ENCODE assay signal across 8 mouse cellular contexts in the genomic region with DNA sequence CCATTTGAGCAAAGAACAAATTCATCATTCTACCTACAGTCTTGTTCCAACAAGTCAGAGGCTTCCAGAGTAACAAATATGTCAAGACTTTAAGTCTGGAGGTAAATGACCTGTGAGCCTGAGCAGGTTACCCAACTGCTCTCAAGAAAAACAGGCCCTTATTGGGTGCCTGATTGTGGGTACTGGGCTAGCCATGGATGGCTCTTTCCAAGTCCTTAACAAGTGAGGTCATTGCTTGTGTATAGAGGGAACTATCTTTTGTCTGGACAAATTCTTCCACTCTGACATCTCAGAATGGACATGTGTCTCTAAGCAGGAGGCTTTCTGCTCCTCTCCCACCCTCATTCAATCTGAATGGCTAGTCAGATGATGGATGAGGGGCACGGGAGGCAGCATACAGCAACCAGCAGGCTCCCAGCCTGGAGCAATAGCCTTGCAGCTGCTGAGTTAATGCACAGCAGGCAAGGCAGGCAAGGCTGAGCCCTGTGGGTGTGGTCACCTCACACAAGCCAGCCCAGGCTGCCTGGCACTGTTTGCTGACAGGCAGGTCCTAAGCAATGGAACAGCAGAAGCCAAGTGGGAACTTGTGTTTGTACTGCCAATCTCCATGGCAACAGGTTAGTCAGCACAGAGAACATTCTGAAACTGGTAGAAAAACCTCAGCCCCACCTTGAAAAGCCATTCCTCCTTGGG. TPM values are rescaled to one million over a fixed set of nuclear protein-coding genes. Genes with fewer than 3 reads are reported as not detected.
DNase-seq lines count a peak whose midpoint lies in the region; ATAC-seq and TF ChIP-seq lines count a peak whose summit lies in the region.

No protein-coding gene starts in this region.

- intact Hi-C loops in gastrocnemius, postnatal 36 days (cut with DNase I), result no loop called here
- intact Hi-C loops in left cerebral cortex, postnatal 10 days (cut with DNase I), result no loop called here

- no peak for TF ChIP-seq CTCF in intestine, postnatal 0 days (IDR thresholded peaks at IDR 0.05; ENCODE audit: low read depth)

- ATAC-seq in intestine, postnatal 0 days, result peak; percentile 97
- ATAC-seq in stomach, embryonic 16.5 days (ENCODE audit: insufficient read depth, low FRiP score), result peak; percentile 99

- H3K27ac ChIP-seq in intestine, postnatal 0 days (ENCODE audit: low read depth, low read length), result no peak overlapping the region
- peak overlapping the region; percentile 57; the same call in 1 of the 2 replicates for H3K27ac ChIP-seq in midbrain, embryonic 10.5 days (replicated peaks)
- H3K27ac ChIP-seq in stomach, embryonic 16.5 days (ENCODE audit: low read length), result peak overlapping the region; percentile 91

- no peaks in the 10 kb centered on the region for H3K4me1 ChIP-seq in intestine, postnatal 0 days (replicated peaks; ENCODE audit: control insufficient read depth, insufficient read depth, low read length)
- peaks cover 11% of the 10 kb centered on the region for H3K4me1 ChIP-seq in midbrain, embryonic 10.5 days
- peaks cover 15% of the 10 kb centered on the region for H3K4me1 ChIP-seq in stomach, embryonic 16.5 days (ENCODE audit: control insufficient read depth, insufficient read depth, low read length)

- no peak overlapping the region for H3K9ac ChIP-seq in intestine, postnatal 0 days (ENCODE audit: low read depth, low read length)
- H3K9ac ChIP-seq in stomach, embryonic 16.5 days (ENCODE audit: low read length), result no peak overlapping the region

- no peak overlapping the region for H3K4me3 ChIP-seq in intestine, postnatal 0 days (ENCODE audit: low read depth, low read length)
- no peak overlapping the region for H3K4me3 ChIP-seq in midbrain, embryonic 10.5 days
- no peak overlapping the region for H3K4me3 ChIP-seq in stomach, embryonic 16.5 days (replicated peaks; ENCODE audit: low read length)

- H3K9me3 ChIP-seq in intestine, postnatal 0 days (ENCODE audit: control insufficient read depth), result no peaks in the 10 kb centered on the region
- H3K9me3 ChIP-seq in midbrain, embryonic 10.5 days (replicated peaks), result no peaks in the 10 kb centered on the region
- no peaks in the 10 kb centered on the region for H3K9me3 ChIP-seq in stomach, embryonic 16.5 days (replicated peaks; ENCODE audit: control insufficient read depth, low read length)

- DNase-seq in NIH3T3 (ENCODE audit: low read depth), result peak; percentile 99
- DNase-seq in embryo, embryonic 11.5 days (ENCODE audit: low read depth, low spot score), result peak; percentile 51
- DNase-seq in gastrocnemius, postnatal 36 days, result peak; percentile 45 to 71
- peak; percentile 77 to 80 for DNase-seq in left cerebral cortex, postnatal 10 days (ENCODE audit: extremely low spot score in 1 of 2, low spot score in 2 of 2)
- peak; percentile 46 for DNase-seq in midbrain, embryonic 10.5 days (ENCODE audit: low spot score)
- no peak for DNase-seq in thymus, postnatal 25 days

- no peak overlapping the region for H3K4me2 ChIP-seq in intestine, postnatal 0 days (replicated peaks; ENCODE audit: low read depth)
- H3K4me2 ChIP-seq in stomach, embryonic 16.5 days (ENCODE audit: low read depth, low read length), result peak overlapping the region; percentile 29

- H3K36me3 ChIP-seq in intestine, postnatal 0 days (ENCODE audit: control insufficient read depth, insufficient read depth), result no peaks in the 10 kb centered on the region
- H3K36me3 ChIP-seq in midbrain, embryonic 10.5 days, result no peaks in the 10 kb centered on the region
- no peaks in the 10 kb centered on the region for H3K36me3 ChIP-seq in stomach, embryonic 16.5 days (ENCODE audit: control insufficient read depth, insufficient read depth, low read length)

- H3K27me3 ChIP-seq in intestine, postnatal 0 days (replicated peaks; ENCODE audit: control insufficient read depth, insufficient read depth, low read length), result no peaks in the 10 kb centered on the region; the same call in 1 of the 2 replicates
- H3K27me3 ChIP-seq in midbrain, embryonic 10.5 days (ENCODE audit: low read depth, poor library complexity, severe bottlenecking), result no peaks in the 10 kb centered on the region
- H3K27me3 ChIP-seq in stomach, embryonic 16.5 days (ENCODE audit: control insufficient read depth, insufficient read depth, low read length), result no peaks in the 10 kb centered on the region

- WGBS in intestine, postnatal 0 days, result 3% methylated on average over 1 of the region's 1 CpGs
- 6% methylated on average over 1 of the region's 1 CpGs for WGBS in midbrain, embryonic 10.5 days
- WGBS in stomach, embryonic 16.5 days, result 0% methylated on average over 1 of the region's 1 CpGs

RNA-seq across cellular contexts. Expression of gene Myof, which starts 28.1 kb away (rescaled TPM):
- 1 to 10 TPM; 4.5 to 5.6 TPM for total RNA-seq in gastrocnemius, postnatal 36 days (2021)
- polyA plus RNA-seq in intestine, postnatal 0 days (2015; fragmentation: Nextera tagmentation; extraction: Ambion mirVana), result 5.9 and 6.6 TPM in 2 replicates
- 1 to 10 TPM; 7.2 to 7.8 TPM for total RNA-seq in left cerebral cortex, postnatal 10 days (2021)
- 1.5 and 2.2 TPM in 2 replicates for polyA plus RNA-seq in midbrain, embryonic 10.5 days (2016; fragmentation: Nextera tagmentation; extraction: Ambion mirVana)
- 22.5 and 23.3 TPM in 2 replicates for polyA plus RNA-seq in stomach, embryonic 16.5 days (2015; fragmentation: Nextera tagmentation; extraction: Ambion mirVana)

RNA-seq across cellular contexts. Expression of gene Cep55, which starts 39.5 kb away (rescaled TPM):
- total RNA-seq in gastrocnemius, postnatal 36 days (2021), result under 1 TPM; 0.30 to 0.31 TPM
- polyA plus RNA-seq in intestine, postnatal 0 days (2015; fragmentation: Nextera tagmentation; extraction: Ambion mirVana), result 7.1 and 8.2 TPM in 2 replicates
- 1 to 10 TPM in 1 of 2 experiments, under 1 TPM in 1; 0.83 to 1.0 TPM for total RNA-seq in left cerebral cortex, postnatal 10 days (2021)
- 49.2 and 49.5 TPM in 2 replicates for polyA plus RNA-seq in midbrain, embryonic 10.5 days (2016; fragmentation: Nextera tagmentation; extraction: Ambion mirVana)
- 23.0 and 25.7 TPM in 2 replicates for polyA plus RNA-seq in stomach, embryonic 16.5 days (2015; fragmentation: Nextera tagmentation; extraction: Ambion mirVana)
